Mouse (Mus musculus): ENCODE results near the gene Cdkl5.

DNA sequence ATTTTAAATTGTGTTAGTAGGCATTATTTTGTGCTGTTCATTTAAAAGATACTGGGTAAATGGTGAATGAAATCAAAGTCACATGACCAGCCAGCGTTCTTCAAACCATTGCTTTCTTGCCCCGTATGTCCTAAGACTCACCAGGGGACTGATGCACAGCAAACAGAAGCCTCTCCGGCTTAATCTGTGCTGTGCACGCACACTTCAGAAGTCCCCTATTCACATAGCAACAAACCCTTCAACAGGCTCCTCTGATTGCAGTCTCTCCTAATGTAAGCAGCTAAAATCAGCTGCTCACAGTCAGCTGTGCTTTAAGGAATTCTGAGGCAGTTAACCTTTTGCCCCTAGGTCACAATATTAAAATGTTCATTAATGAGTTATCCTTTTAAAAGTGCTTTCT lies 129.5 kb downstream of the Cdkl5 start:
- TF ChIP-seq CTCF (IDR thresholded peaks at IDR 0.05; ENCODE audit: extremely low read depth, insufficient read depth, insufficient read length, insufficient replicate concordance) (no peak), POLR2A (IDR thresholded peaks at IDR 0.05; ENCODE audit: low read depth, low read length) (no peak)
